Mouse (Mus musculus): ENCODE measurements around the gene Adamts17.

Adamts17 gene

GRCm38 (mm10) chr7:66933251-66933650 lies 93.7 kb downstream of the Adamts17 start:
- no peak for DNase-seq (ENCODE audit: extremely low spot score)

- DNase-seq (ENCODE audit: extremely low spot score): no peak
These were observed 94.5 kb downstream of the Adamts17 start for GRCm38 (mm10) chr7:66934062-66934461.

GRCm38 (mm10) chr7:66935041-66935440 lies 95.5 kb downstream of the Adamts17 start:
- DNase-seq (ENCODE audit: extremely low spot score): no peak

- DNase-seq (ENCODE audit: extremely low spot score): no peak
These were observed 96.7 kb downstream of the Adamts17 start for GRCm38 (mm10) chr7:66936042-66936755.

GRCm38 (mm10) chr7:66936911-66937310 lies 97.4 kb downstream of the Adamts17 start:
- DNase-seq (ENCODE audit: extremely low spot score): no peak

GRCm38 (mm10) chr7:66938988-66939783 lies 99.7 kb downstream of the Adamts17 start:
- DNase-seq (ENCODE audit: extremely low spot score): no peak

- no peak for DNase-seq (ENCODE audit: extremely low spot score)
These were observed 101.2 kb downstream of the Adamts17 start for GRCm38 (mm10) chr7:66940761-66941160.

GRCm38 (mm10) chr7:66949006-66949405 lies 109.5 kb downstream of the Adamts17 start:
- no peak for DNase-seq (ENCODE audit: extremely low spot score)

- no peak for DNase-seq (ENCODE audit: extremely low spot score)
These were observed 113.4 kb downstream of the Adamts17 start for GRCm38 (mm10) chr7:66952921-66953320.

GRCm38 (mm10) chr7:66954073-66954472 lies 114.5 kb downstream of the Adamts17 start:
- no peak for DNase-seq (ENCODE audit: extremely low spot score)

GRCm38 (mm10) chr7:66954723-66955122 lies 115.2 kb downstream of the Adamts17 start:
- no peak for DNase-seq (ENCODE audit: extremely low spot score)

- DNase-seq (ENCODE audit: extremely low spot score): peak; percentile 45
These were observed 116.0 kb downstream of the Adamts17 start for GRCm38 (mm10) chr7:66955455-66955919.

- no peak for DNase-seq (ENCODE audit: extremely low spot score)
These were observed 116.4 kb downstream of the Adamts17 start for GRCm38 (mm10) chr7:66955978-66956377.

GRCm38 (mm10) chr7:66957764-66958163 lies 118.2 kb downstream of the Adamts17 start:
- DNase-seq (ENCODE audit: extremely low spot score): no peak

- no peak for DNase-seq (ENCODE audit: extremely low spot score)
These were observed 120.9 kb downstream of the Adamts17 start for GRCm38 (mm10) chr7:66960246-66961033.

- no peak for DNase-seq (ENCODE audit: extremely low spot score)
These were observed 123.2 kb downstream of the Adamts17 start for GRCm38 (mm10) chr7:66962736-66963135.

GRCm38 (mm10) chr7:66963541-66963940 lies 124.0 kb downstream of the Adamts17 start:
- no peak for DNase-seq (ENCODE audit: extremely low spot score)

GRCm38 (mm10) chr7:66966541-66967205 lies 127.1 kb downstream of the Adamts17 start:
- no peak for DNase-seq (ENCODE audit: extremely low spot score)

- DNase-seq (ENCODE audit: extremely low spot score): no peak
These were observed 127.8 kb downstream of the Adamts17 start for GRCm38 (mm10) chr7:66967206-66967919.

GRCm38 (mm10) chr7:66968661-66969060 lies 129.1 kb downstream of the Adamts17 start:
- no peak for DNase-seq (ENCODE audit: extremely low spot score)

- no peak for DNase-seq (ENCODE audit: extremely low spot score)
These were observed 129.7 kb downstream of the Adamts17 start for GRCm38 (mm10) chr7:66969199-66969598.

Data from embryo, embryonic 9.5 days (tissue).